Mouse (Mus musculus) layer of hippocampus, adult 9-10 months (tissue): ENCODE measurements around the gene Amd1.

Experiments used
- DNase-seq: peaks from one replicate; pipeline ENCODE4 v3.0.0; 2022; ENCODE audit warnings: low spot score

Amd1 gene

GRCm38 (mm10) chr10:40250969-40251368, 51.0 kb downstream of the Amd1 start:
- DNase-seq: no peak

- no peak for DNase-seq
These were observed 52.4 kb downstream of the Amd1 start for GRCm38 (mm10) chr10:40249625-40250024.

GRCm38 (mm10) chr10:40247166-40247716, 54.7 kb downstream of the Amd1 start:
- no peak for DNase-seq

- DNase-seq: no peak
These were observed 55.4 kb downstream of the Amd1 start, which contains the start of gene Rpf2 for GRCm38 (mm10) chr10:40246374-40247165. Gene Rpf2, minus strand, starts transcription at chr10:40247036.

GRCm38 (mm10) chr10:40237826-40238225, 64.2 kb downstream of the Amd1 start:
- no peak for DNase-seq
